Mouse (Mus musculus): ENCODE measurements around the gene Hist1h1b. TPM values are rescaled to one million over a fixed set of nuclear protein-coding genes. Genes with fewer than 3 reads are reported as not detected.
"Not testable (repeated sequence)": the region's sequence is repeated elsewhere in the genome, so short reads cannot be mapped to it uniquely, and the experiment has no call there.

Gene Hist1h1b
- polyA plus RNA-seq, 1 experiment from 2014 or later, result 20.4 TPM

DNA sequence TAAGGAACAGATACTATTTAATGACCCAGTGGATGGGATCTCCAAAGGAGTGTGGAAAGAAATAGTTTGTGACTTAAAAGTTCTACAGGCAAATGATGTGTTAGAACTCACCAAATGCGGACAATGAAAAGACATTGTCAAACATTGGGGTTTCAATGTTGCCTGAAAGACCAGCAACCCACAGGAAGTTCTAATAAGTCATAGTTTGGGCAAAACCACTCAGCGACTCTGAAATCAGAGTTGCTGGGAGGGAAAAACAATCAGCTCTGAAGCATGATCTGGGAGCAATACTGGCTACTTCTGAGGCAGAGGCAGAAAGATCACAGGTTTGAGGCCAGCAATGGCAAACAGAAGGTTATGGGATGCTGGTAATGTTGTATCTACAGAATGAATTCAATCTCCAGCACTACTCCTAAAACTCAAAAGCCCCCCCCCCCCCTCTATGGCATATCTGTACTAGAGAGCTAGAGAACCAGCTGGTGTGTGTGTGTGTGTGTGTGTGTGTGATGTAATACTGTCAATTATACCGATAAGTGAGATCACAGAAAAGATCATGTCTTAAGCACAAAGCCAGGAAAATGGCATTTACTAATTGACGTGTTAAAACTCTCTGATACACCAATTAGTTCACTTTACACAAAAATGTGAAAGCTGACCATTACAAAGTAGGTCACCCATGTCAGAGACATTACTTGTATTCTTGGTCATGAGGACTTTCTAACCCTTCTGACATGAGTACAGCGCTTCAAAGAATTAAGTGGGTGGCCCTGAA lies 30.9 kb downstream of the Hist1h1b start:
- DNase-seq (ENCODE audit: low spot score) (peak; percentile 57), ATAC-seq (replicated peaks; ENCODE audit: low FRiP score) (0 out of 2 replicates have a peak, but pooled peaks have one; percentile 9)
- peak overlapping the region; percentile 83 for H3K4me2 ChIP-seq
- 5% methylated on average over 5 of the region's 5 CpGs for WGBS
- H3K9me3 ChIP-seq (ENCODE audit: control insufficient read depth, low read length), result no peaks in the 10 kb centered on the region
- peak overlapping the region; percentile 58 for H3K4me3 ChIP-seq (ENCODE audit: low read depth, low read length)
- peak overlapping the region; percentile 97 for H3K27ac ChIP-seq (ENCODE audit: low read depth, low read length)
- H3K9ac ChIP-seq (ENCODE audit: low read depth, low read length), result peak overlapping the region; percentile 81
- H3K4me1 ChIP-seq (replicated peaks; ENCODE audit: control insufficient read depth, insufficient read depth, low read length), result peaks cover 11% of the 10 kb centered on the region
- no peaks in the 10 kb centered on the region for H3K27me3 ChIP-seq (replicated peaks; ENCODE audit: control insufficient read depth, insufficient read depth, low read length)
- H3K36me3 ChIP-seq (ENCODE audit: control insufficient read depth, insufficient read depth, low read length), result no peaks in the 10 kb centered on the region

DNA sequence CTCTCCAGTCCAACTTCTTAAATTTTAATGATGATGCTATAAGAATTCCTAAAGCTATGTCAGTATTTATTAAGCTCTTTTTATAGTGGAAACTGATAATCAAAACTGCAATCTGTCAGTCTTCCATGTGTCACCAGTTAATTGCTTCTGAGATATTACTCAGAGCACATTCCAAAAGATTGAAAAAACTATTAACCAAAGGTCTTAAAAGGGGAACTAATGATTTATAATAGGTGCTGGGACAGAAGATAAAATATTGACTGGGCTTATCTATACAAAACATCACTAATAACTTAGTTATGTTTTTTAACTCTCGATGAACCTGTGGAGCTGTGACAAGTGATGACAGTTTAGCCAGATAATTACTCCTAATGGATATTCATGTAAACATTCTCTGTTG lies 35.4 kb downstream of the Hist1h1b start:
- no peak for DNase-seq (ENCODE audit: low spot score)
- WGBS, result 63% methylated on average over 1 of the region's 1 CpGs
- no peak overlapping the region for H3K9ac ChIP-seq (ENCODE audit: low read depth, low read length)
- no peak overlapping the region for H3K27ac ChIP-seq (ENCODE audit: low read depth, low read length)
- H3K36me3 ChIP-seq (ENCODE audit: control insufficient read depth, insufficient read depth, low read length), result no peaks in the 10 kb centered on the region
- ATAC-seq (replicated peaks; ENCODE audit: low FRiP score), result no peak
- H3K4me2 ChIP-seq, result no peak overlapping the region
- peaks cover 3% of the 10 kb centered on the region for H3K4me1 ChIP-seq (replicated peaks; ENCODE audit: control insufficient read depth, insufficient read depth, low read length)
- no peaks in the 10 kb centered on the region for H3K27me3 ChIP-seq (replicated peaks; ENCODE audit: control insufficient read depth, insufficient read depth, low read length)
- H3K9me3 ChIP-seq (ENCODE audit: control insufficient read depth, low read length), result no peaks in the 10 kb centered on the region
- no peak overlapping the region for H3K4me3 ChIP-seq (ENCODE audit: low read depth, low read length)

DNA sequence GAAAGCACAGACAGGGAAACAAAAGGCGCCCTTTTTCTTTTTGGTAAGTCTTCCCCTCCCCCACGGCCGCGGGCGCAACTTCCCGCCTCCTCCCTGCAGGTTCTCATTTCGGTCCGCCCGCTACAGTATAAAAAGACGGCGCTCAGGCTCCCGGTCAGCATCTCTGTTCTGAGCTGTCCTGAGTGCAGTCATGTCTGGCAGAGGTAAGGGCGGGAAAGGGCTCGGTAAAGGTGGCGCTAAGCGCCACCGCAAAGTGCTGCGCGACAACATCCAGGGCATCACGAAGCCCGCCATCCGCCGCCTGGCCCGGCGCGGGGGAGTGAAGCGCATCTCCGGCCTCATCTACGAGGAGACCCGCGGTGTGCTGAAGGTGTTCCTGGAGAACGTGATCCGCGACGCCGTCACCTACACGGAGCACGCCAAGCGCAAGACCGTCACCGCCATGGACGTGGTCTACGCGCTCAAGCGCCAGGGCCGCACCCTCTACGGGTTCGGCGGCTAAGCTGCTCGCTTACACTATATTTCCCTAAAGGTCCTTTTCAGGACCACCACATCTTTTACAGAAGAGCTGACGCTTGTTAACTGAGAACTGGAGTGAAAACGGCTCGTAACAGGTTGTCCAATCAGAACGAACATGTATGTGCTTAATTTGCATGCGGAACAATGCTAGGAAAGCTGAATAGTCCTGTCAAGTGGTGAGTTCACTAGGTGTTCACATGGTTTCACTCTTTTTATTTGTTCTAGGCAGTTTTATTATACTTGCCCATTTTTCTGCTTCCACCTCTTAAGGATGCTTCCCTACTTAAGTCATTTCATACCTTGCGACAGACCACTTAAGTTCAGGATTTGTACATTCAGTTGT lies 45.3 kb downstream of the Hist1h1b start, which contains the start of gene Hist1h4j:
Gene Hist1h4j, plus strand, starts transcription at position 159 of the 862 bp plus-strand sequence.
- DNase-seq (ENCODE audit: low spot score), result peak; percentile 95
- H3K4me3 ChIP-seq (ENCODE audit: low read depth, low read length), result peak within 1 kb of the TSS; percentile 51
- H3K36me3 ChIP-seq (ENCODE audit: control insufficient read depth, insufficient read depth, low read length); H3K4me1 ChIP-seq (replicated peaks; ENCODE audit: control insufficient read depth, insufficient read depth, low read length); H3K9me3 ChIP-seq (ENCODE audit: control insufficient read depth, low read length); H3K27me3 ChIP-seq (replicated peaks; ENCODE audit: control insufficient read depth, insufficient read depth, low read length): not testable (repeated sequence)
- H3K27ac ChIP-seq (ENCODE audit: low read depth, low read length), result peak within 1 kb of the TSS; percentile 99
- H3K9ac ChIP-seq (ENCODE audit: low read depth, low read length), result peak within 1 kb of the TSS; percentile 86
- peak within 1 kb of the TSS; percentile 71 for H3K4me2 ChIP-seq
- under 1% methylated on average over 41 of the region's 56 CpGs for WGBS
- ATAC-seq (replicated peaks; ENCODE audit: low FRiP score), result peak; percentile 90

DNA sequence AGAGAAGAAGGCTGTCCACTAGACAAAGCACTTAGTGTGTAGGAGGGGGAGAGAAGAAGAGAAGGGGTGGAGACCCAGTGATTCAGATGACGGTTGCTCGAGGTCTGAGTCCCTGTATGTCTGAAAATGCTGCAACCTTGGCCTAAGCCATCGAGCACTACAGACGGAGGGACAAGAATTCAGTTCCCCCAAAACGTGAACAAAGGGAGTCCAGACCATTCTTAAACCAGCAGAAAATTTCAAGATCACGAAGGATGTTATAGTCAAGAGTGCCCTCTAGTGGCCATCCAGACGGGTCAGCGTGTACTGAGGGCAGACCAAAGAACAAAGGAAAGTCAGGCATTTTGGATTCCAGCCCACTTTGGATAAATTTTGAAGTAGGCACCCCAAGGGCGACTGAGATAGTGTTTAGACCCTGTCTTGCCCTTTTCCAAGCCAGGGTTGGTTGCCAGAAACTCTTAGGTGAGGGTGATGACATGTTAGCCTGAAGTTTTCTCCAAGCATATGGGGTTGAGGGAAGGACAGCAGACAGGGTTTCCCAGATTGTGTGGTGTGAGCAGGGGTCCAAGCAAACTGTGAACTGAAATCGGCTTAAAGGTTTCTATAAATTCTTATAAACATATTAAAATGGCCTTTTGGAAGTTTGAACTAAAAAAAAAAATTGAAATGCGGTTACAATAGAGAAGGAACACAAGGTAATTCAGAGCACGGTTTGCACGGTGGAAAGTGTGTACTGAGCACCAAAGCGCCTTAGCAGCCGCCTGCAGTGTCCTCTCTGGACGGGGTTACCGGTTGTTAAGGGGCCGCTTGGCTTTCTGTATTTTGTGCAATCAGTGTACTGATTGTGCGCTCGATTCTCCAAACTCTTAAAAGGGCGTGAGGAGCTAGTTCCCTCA lies 46.2 kb downstream of the Hist1h1b start:
- DNase-seq (ENCODE audit: low spot score), result peak; percentile 76
- ATAC-seq (replicated peaks; ENCODE audit: low FRiP score), result peak; percentile 58
- peak overlapping the region; percentile 86 for H3K9ac ChIP-seq (ENCODE audit: low read depth, low read length)
- no peaks in the 10 kb centered on the region; the same call in 1 of the 2 replicates for H3K4me1 ChIP-seq (replicated peaks; ENCODE audit: control insufficient read depth, insufficient read depth, low read length)
- H3K36me3 ChIP-seq (ENCODE audit: control insufficient read depth, insufficient read depth, low read length), result no peaks in the 10 kb centered on the region
- no peaks in the 10 kb centered on the region for H3K9me3 ChIP-seq (ENCODE audit: control insufficient read depth, low read length)
- peak overlapping the region; percentile 71 for H3K4me2 ChIP-seq
- peak overlapping the region; percentile 51 for H3K4me3 ChIP-seq (ENCODE audit: low read depth, low read length)
- peak overlapping the region; percentile 99 for H3K27ac ChIP-seq (ENCODE audit: low read depth, low read length)
- no peaks in the 10 kb centered on the region for H3K27me3 ChIP-seq (replicated peaks; ENCODE audit: control insufficient read depth, insufficient read depth, low read length)
- under 1% methylated on average over 21 of the region's 21 CpGs for WGBS

- H3K4me2 ChIP-seq, result no peak overlapping the region
- no peaks in the 10 kb centered on the region for H3K36me3 ChIP-seq (ENCODE audit: control insufficient read depth, insufficient read depth, low read length)
- H3K4me3 ChIP-seq (ENCODE audit: low read depth, low read length), result no peak overlapping the region
- H3K4me1 ChIP-seq (replicated peaks; ENCODE audit: control insufficient read depth, insufficient read depth, low read length), result no peaks in the 10 kb centered on the region; the same call in 1 of the 2 replicates
- H3K9ac ChIP-seq (ENCODE audit: low read depth, low read length), result no peak overlapping the region
- 60% methylated on average over 5 of the region's 5 CpGs for WGBS
- no peaks in the 10 kb centered on the region for H3K9me3 ChIP-seq (ENCODE audit: control insufficient read depth, low read length)
- no peak for ATAC-seq (replicated peaks; ENCODE audit: low FRiP score)
- DNase-seq (ENCODE audit: low spot score), result peak; percentile 35
- H3K27ac ChIP-seq (ENCODE audit: low read depth, low read length), result peak overlapping the region; percentile 99; the same call in 1 of the 2 replicates
- no peaks in the 10 kb centered on the region for H3K27me3 ChIP-seq (replicated peaks; ENCODE audit: control insufficient read depth, insufficient read depth, low read length)
These were observed 47.0 kb downstream of the Hist1h1b start for GRCm38 (mm10) chr13:21733466-21733865.

Small RNAs within 50 kb of the gene (microRNA-seq; reads per million reads assigned to microRNA genes)
- gene Gm19658 (ENCODE audit: borderline number of aligned reads) (not detected), gene Gm44346 (ENCODE audit: borderline number of aligned reads) (not detected), gene Gm44454 (ENCODE audit: borderline number of aligned reads) (4.6 reads per million, percentile 11 among the genes with 10 or more reads in this experiment)

Other genes with a start within 250 kb of the Hist1h1b start
- 5.1 and 5.7 TPM in 2 replicates for gene Zkscan8, start 249.5 kb downstream of the Hist1h1b start, polyA plus RNA-seq (2014; fragmentation: Nextera tagmentation; extraction: Ambion mirVana)
- 0.05 and 0.08 TPM in 2 replicates for gene Olfr1366, start 237.8 kb downstream of the Hist1h1b start, polyA plus RNA-seq (2014; fragmentation: Nextera tagmentation; extraction: Ambion mirVana)
- not detected in 2 replicates for gene Olfr1535, start 220.7 kb downstream of the Hist1h1b start, polyA plus RNA-seq (2014; fragmentation: Nextera tagmentation; extraction: Ambion mirVana)
- not detected in 2 replicates for gene Olfr1364, start 198.9 kb downstream of the Hist1h1b start, polyA plus RNA-seq (2014; fragmentation: Nextera tagmentation; extraction: Ambion mirVana)
- gene Olfr1362, start 166.6 kb downstream of the Hist1h1b start, polyA plus RNA-seq (2014; fragmentation: Nextera tagmentation; extraction: Ambion mirVana), result not detected in 2 replicates
- gene Olfr11, start 138.1 kb downstream of the Hist1h1b start, polyA plus RNA-seq (2014; fragmentation: Nextera tagmentation; extraction: Ambion mirVana), result not detected in 2 replicates
- not detected in 2 replicates for gene Olfr1361, start 117.2 kb downstream of the Hist1h1b start, polyA plus RNA-seq (2014; fragmentation: Nextera tagmentation; extraction: Ambion mirVana)
- gene Olfr1360, start 103.2 kb downstream of the Hist1h1b start, polyA plus RNA-seq (2014; fragmentation: Nextera tagmentation; extraction: Ambion mirVana), result not detected in 2 replicates
- gene Olfr1359, start 82.5 kb downstream of the Hist1h1b start, polyA plus RNA-seq (2014; fragmentation: Nextera tagmentation; extraction: Ambion mirVana), result not detected in 2 replicates
- gene Hist1h2bl, start 64.5 kb downstream of the Hist1h1b start, polyA plus RNA-seq (2014; fragmentation: Nextera tagmentation; extraction: Ambion mirVana), result 1.1 and 1.6 TPM in 2 replicates
- 6.2 and 10.1 TPM in 2 replicates for gene Hist1h2ai, start 64.2 kb downstream of the Hist1h1b start, polyA plus RNA-seq (2014; fragmentation: Nextera tagmentation; extraction: Ambion mirVana)
- gene Hist1h3h, start 63.0 kb downstream of the Hist1h1b start, polyA plus RNA-seq (2014; fragmentation: Nextera tagmentation; extraction: Ambion mirVana), result 4.5 and 6.5 TPM in 2 replicates
- gene Hist1h2bm, start 58.6 kb downstream of the Hist1h1b start, polyA plus RNA-seq (2014; fragmentation: Nextera tagmentation; extraction: Ambion mirVana), result 4.2 and 5.1 TPM in 2 replicates
- gene Hist1h4j, start 45.6 kb downstream of the Hist1h1b start, polyA plus RNA-seq (2014; fragmentation: Nextera tagmentation; extraction: Ambion mirVana), result 0.80 and 1.1 TPM in 2 replicates
- 2.4 and 5.1 TPM in 2 replicates for gene Hist1h4k, start 30.1 kb downstream of the Hist1h1b start, polyA plus RNA-seq (2014; fragmentation: Nextera tagmentation; extraction: Ambion mirVana)
- 7.6 and 7.7 TPM in 2 replicates for gene Hist1h2ak, start 26.8 kb downstream of the Hist1h1b start, polyA plus RNA-seq (2014; fragmentation: Nextera tagmentation; extraction: Ambion mirVana)
- 1.9 and 2.0 TPM in 2 replicates for gene Hist1h2bn, start 26.5 kb downstream of the Hist1h1b start, polyA plus RNA-seq (2014; fragmentation: Nextera tagmentation; extraction: Ambion mirVana)
- 194 and 232 TPM in 2 replicates for gene Hist1h3i, start 2.7 kb upstream of the Hist1h1b start, polyA plus RNA-seq (2014; fragmentation: Nextera tagmentation; extraction: Ambion mirVana)
- gene Hist1h2an, start 6.6 kb upstream of the Hist1h1b start, polyA plus RNA-seq (2014; fragmentation: Nextera tagmentation; extraction: Ambion mirVana), result 5.8 and 12.6 TPM in 2 replicates
- gene Hist1h2bp, start 6.8 kb upstream of the Hist1h1b start, polyA plus RNA-seq (2014; fragmentation: Nextera tagmentation; extraction: Ambion mirVana), result 0.86 and 1.6 TPM in 2 replicates
- gene Hist1h2bq, start 29.6 kb upstream of the Hist1h1b start, polyA plus RNA-seq (2014; fragmentation: Nextera tagmentation; extraction: Ambion mirVana), result 12.7 and 19.5 TPM in 2 replicates
- gene Hist1h2ao, start 29.8 kb upstream of the Hist1h1b start, polyA plus RNA-seq (2014; fragmentation: Nextera tagmentation; extraction: Ambion mirVana), result 2.2 TPM in 1 of 2 replicates, not detected in the other
- not detected in 2 replicates for gene Hist1h4m, start 31.1 kb upstream of the Hist1h1b start, polyA plus RNA-seq (2014; fragmentation: Nextera tagmentation; extraction: Ambion mirVana)
- gene Hist1h4n, start 51.6 kb upstream of the Hist1h1b start, polyA plus RNA-seq (2014; fragmentation: Nextera tagmentation; extraction: Ambion mirVana), result 14.6 and 15.4 TPM in 2 replicates
- 4,759 and 5,033 TPM in 2 replicates for gene Hist1h2ap, start 52.9 kb upstream of the Hist1h1b start, polyA plus RNA-seq (2014; fragmentation: Nextera tagmentation; extraction: Ambion mirVana)
- gene Hist1h2br, start 53.1 kb upstream of the Hist1h1b start, polyA plus RNA-seq (2014; fragmentation: Nextera tagmentation; extraction: Ambion mirVana), result 12.6 and 19.7 TPM in 2 replicates
- 5.1 and 5.9 TPM in 2 replicates for gene Zfp184, start 164.5 kb upstream of the Hist1h1b start, polyA plus RNA-seq (2014; fragmentation: Nextera tagmentation; extraction: Ambion mirVana)
- not detected in 2 replicates for gene Pom121l2, start 200.6 kb upstream of the Hist1h1b start, polyA plus RNA-seq (2014; fragmentation: Nextera tagmentation; extraction: Ambion mirVana)
- 0.48 and 0.86 TPM in 2 replicates for gene Prss16, start 229.1 kb upstream of the Hist1h1b start, polyA plus RNA-seq (2014; fragmentation: Nextera tagmentation; extraction: Ambion mirVana)

Measured in liver, embryonic 11.5 days (tissue).